37 mouse cellular contexts compared by ENCODE assay signal in genomic region chr1:72986715-72987114, GRCm38 (mm10). TPM values are rescaled to one million over a fixed set of nuclear protein-coding genes. Genes with fewer than 3 reads are reported as not detected.
"Had no signal": no experiment of that assay in that cellular context is flagged by ENCODE, and none has a peak within 500 bp of the region (broad histone marks: within the 10 kb centered on the region; RNA-seq: fewer than 3 reads in every experiment).

No protein-coding gene starts in this region.

- H3K36me3 ChIP-seq: embryonic facial prominence, embryonic 10.5 days; embryonic facial prominence, embryonic 12.5 days; embryonic facial prominence, embryonic 13.5 days; embryonic facial prominence, embryonic 15.5 days; forebrain, embryonic 10.5 days; forebrain, embryonic 12.5 days; forebrain, embryonic 15.5 days had no signal

- H3K4me3 ChIP-seq: embryonic facial prominence, embryonic 10.5 days; embryonic facial prominence, embryonic 12.5 days; embryonic facial prominence, embryonic 13.5 days; embryonic facial prominence, embryonic 15.5 days; erythroblast, embryonic 14.5 days; forebrain, embryonic 10.5 days; forebrain, embryonic 12.5 days; forebrain, embryonic 13.5 days; forebrain, embryonic 15.5 days; gastrocnemius, adult 2 months had no signal

- H3K27ac ChIP-seq: embryonic facial prominence, embryonic 10.5 days; embryonic facial prominence, embryonic 12.5 days; embryonic facial prominence, embryonic 13.5 days; embryonic facial prominence, embryonic 15.5 days; forebrain, embryonic 10.5 days; forebrain, embryonic 12.5 days; forebrain, embryonic 13.5 days; forebrain, embryonic 15.5 days; gastrocnemius, adult 2 months had no signal

- H3K27me3 ChIP-seq: embryonic facial prominence, embryonic 12.5 days; embryonic facial prominence, embryonic 13.5 days; embryonic facial prominence, embryonic 15.5 days; forebrain, embryonic 12.5 days; forebrain, embryonic 13.5 days; forebrain, embryonic 15.5 days had no signal

- ATAC-seq: forebrain, embryonic 13.5 days; forebrain, embryonic 14.5 days; forebrain, embryonic 15.5 days; forebrain, embryonic 16.5 days; forebrain, postnatal 0 days had no signal

- DNase-seq: cerebellum, adult 8-10 months; cerebellum, adult 9-10 months; cerebellum, adult 9-11 months; cerebellum, postnatal 10 days; cerebellum, postnatal 14 days; cerebellum, postnatal 25 days; cerebellum, postnatal 36 days; embryo, embryonic 11 days; forebrain, postnatal 0 days; gastrocnemius, adult 2 months; gastrocnemius, postnatal 10 days; gastrocnemius, postnatal 14 days; gastrocnemius, postnatal 25 days; gastrocnemius, postnatal 36 days; heart, adult 18-20 months had no signal

- H3K9ac ChIP-seq: embryonic facial prominence, embryonic 12.5 days; embryonic facial prominence, embryonic 13.5 days; embryonic facial prominence, embryonic 15.5 days; forebrain, embryonic 12.5 days; forebrain, embryonic 13.5 days; forebrain, embryonic 15.5 days; forebrain, postnatal 0 days had no signal

- H3K4me1 ChIP-seq: embryonic facial prominence, embryonic 10.5 days; embryonic facial prominence, embryonic 12.5 days; embryonic facial prominence, embryonic 13.5 days; embryonic facial prominence, embryonic 15.5 days; forebrain, embryonic 10.5 days; forebrain, embryonic 12.5 days; forebrain, embryonic 13.5 days; forebrain, embryonic 15.5 days had no signal

- H3K9me3 ChIP-seq: embryonic facial prominence, embryonic 10.5 days; embryonic facial prominence, embryonic 12.5 days; embryonic facial prominence, embryonic 13.5 days; embryonic facial prominence, embryonic 15.5 days; forebrain, embryonic 10.5 days; forebrain, embryonic 12.5 days; forebrain, embryonic 13.5 days; forebrain, embryonic 15.5 days had no signal

RNA-seq across cellular contexts. Expression of gene Tnp1, which starts 29.0 kb away (rescaled TPM):
- total RNA-seq: common myeloid progenitor, adult 5-6 weeks; forebrain, postnatal 0 days; gastrocnemius, adult 18-20 months; gastrocnemius, adult 2 months; gastrocnemius, adult 8-10 months; gastrocnemius, postnatal 10 days; gastrocnemius, postnatal 14 days; gastrocnemius, postnatal 25 days; gastrocnemius, postnatal 36 days; gastrocnemius, postnatal 4 days; granulocyte monocyte progenitor cell, adult 5-6 weeks; heart, adult 18-20 months; heart, adult 8-10 months had no signal
- polyA plus RNA-seq: cortical plate, adult 2 months; embryonic facial prominence, embryonic 10.5 days; embryonic facial prominence, embryonic 11.5 days; embryonic facial prominence, embryonic 12.5 days; embryonic facial prominence, embryonic 13.5 days; embryonic facial prominence, embryonic 14.5 days; embryonic facial prominence, embryonic 15.5 days; erythroblast, embryonic 14.5 days; forebrain, embryonic 10.5 days; forebrain, embryonic 11.5 days; forebrain, embryonic 12.5 days; forebrain, embryonic 13.5 days; forebrain, embryonic 14.5 days; forebrain, embryonic 15.5 days; forebrain, embryonic 16.5 days; forebrain, postnatal 0 days; frontal cortex, adult 2 months had no signal
